Comparison of ENCODE assay signal across 8 mouse cellular contexts in the genomic region with DNA sequence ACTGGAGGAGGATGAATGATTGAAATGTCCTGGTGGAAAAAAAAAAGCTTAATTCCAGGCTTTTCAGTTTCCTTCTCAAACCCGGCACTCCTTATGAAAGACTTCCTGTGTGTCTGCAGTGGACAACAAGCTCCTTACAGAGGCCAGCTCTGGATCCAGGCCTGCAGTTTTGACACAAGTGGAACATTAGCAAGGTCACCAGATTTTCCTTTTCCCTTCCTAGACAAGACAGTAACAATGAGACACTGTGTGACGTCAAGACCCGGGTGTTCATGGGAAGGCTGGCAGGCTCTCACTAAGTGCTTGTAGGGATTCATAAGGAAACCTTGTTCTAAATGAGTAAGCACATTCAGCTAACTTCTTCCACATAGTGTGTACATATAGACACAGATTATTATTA.
DNase-seq lines count a peak whose midpoint lies in the region; ATAC-seq and TF ChIP-seq lines count a peak whose summit lies in the region.

No protein-coding gene starts in this region.

- peak; percentile 16 for DNase-seq in liver, adult 2 months (ENCODE audit: extremely low read depth, low read depth, low spot score)
- no peak for DNase-seq in liver
- peak; percentile 31 for DNase-seq in embryonic facial prominence, embryonic 11.5 days (ENCODE audit: low spot score)
- DNase-seq in layer of hippocampus, adult 8-10 months (ENCODE audit: low spot score in 2 of 2): peak; percentile 52 to 73
- peak; percentile 75 for DNase-seq in lung, postnatal 36 days
- DNase-seq in testis, postnatal 10 days (ENCODE audit: low spot score): peak; percentile 61

- no peaks in the 10 kb centered on the region for H3K27me3 ChIP-seq in liver, adult 2 months (ENCODE audit: control insufficient read depth, insufficient read depth, low read length)
- H3K27me3 ChIP-seq in embryonic facial prominence, embryonic 11.5 days (ENCODE audit: control insufficient read depth, insufficient read depth, low read length): no peaks in the 10 kb centered on the region
- H3K27me3 ChIP-seq in heart, embryonic 16.5 days (ENCODE audit: control insufficient read depth, insufficient read depth, low read length): no peaks in the 10 kb centered on the region

- no peak overlapping the region for H3K4me2 ChIP-seq in embryonic facial prominence, embryonic 11.5 days (ENCODE audit: low read depth, low read length)
- H3K4me2 ChIP-seq in heart, embryonic 16.5 days (ENCODE audit: low read depth, low read length): peak overlapping the region; percentile 36; the same call in 1 of the 2 replicates

- no peak for TF ChIP-seq POLR2A in liver, adult 2 months (IDR thresholded peaks at IDR 0.05; ENCODE audit: extremely low read depth, insufficient read depth, low read length)

- WGBS in liver, adult 2 months: 72% methylated on average over 3 of the region's 3 CpGs
- WGBS in embryonic facial prominence, embryonic 11.5 days: 27% methylated on average over 3 of the region's 3 CpGs
- 39% methylated on average over 3 of the region's 3 CpGs for WGBS in heart, embryonic 16.5 days

- no peak overlapping the region for H3K4me3 ChIP-seq in liver, adult 2 months (ENCODE audit: insufficient read depth, low read depth, low read length)
- no peak overlapping the region for H3K4me3 ChIP-seq in embryonic facial prominence, embryonic 11.5 days (ENCODE audit: low read depth, low read length)
- H3K4me3 ChIP-seq in heart, embryonic 16.5 days (ENCODE audit: low read length): no peak overlapping the region

- H3K4me1 ChIP-seq in liver, adult 2 months (ENCODE audit: control insufficient read depth, insufficient read depth, low read length): 0 out of 2 replicates have a peak, but pooled peaks cover 2% of the 10 kb centered on the region
- peaks cover 2% of the 10 kb centered on the region; the same call in 1 of the 2 replicates for H3K4me1 ChIP-seq in embryonic facial prominence, embryonic 11.5 days (ENCODE audit: control insufficient read depth, insufficient read depth, low read length)
- H3K4me1 ChIP-seq in heart, embryonic 16.5 days (ENCODE audit: control insufficient read depth, insufficient read depth, low read length): peaks cover 18% of the 10 kb centered on the region

- H3K36me3 ChIP-seq in liver, adult 2 months (ENCODE audit: control insufficient read depth, insufficient read depth, low read length): no peaks in the 10 kb centered on the region
- H3K36me3 ChIP-seq in embryonic facial prominence, embryonic 11.5 days (replicated peaks; ENCODE audit: control insufficient read depth, insufficient read depth, low read depth, low read length): no peaks in the 10 kb centered on the region
- H3K36me3 ChIP-seq in heart, embryonic 16.5 days (ENCODE audit: control insufficient read depth, insufficient read depth): no peaks in the 10 kb centered on the region

- H3K27ac ChIP-seq in liver, adult 2 months (replicated peaks; ENCODE audit: insufficient read depth, low read depth, low read length): no peak overlapping the region
- no peak overlapping the region for H3K27ac ChIP-seq in embryonic facial prominence, embryonic 11.5 days (replicated peaks; ENCODE audit: low read depth, low read length)
- H3K27ac ChIP-seq in heart, embryonic 16.5 days (ENCODE audit: low read length): peak overlapping the region; percentile 61

- H3K9me3 ChIP-seq in embryonic facial prominence, embryonic 11.5 days (replicated peaks; ENCODE audit: control insufficient read depth, low read length): no peaks in the 10 kb centered on the region
- H3K9me3 ChIP-seq in heart, embryonic 16.5 days (replicated peaks; ENCODE audit: control insufficient read depth, low read length): no peaks in the 10 kb centered on the region

- no peak for ATAC-seq in embryonic facial prominence, embryonic 11.5 days (replicated peaks; ENCODE audit: insufficient number of reproducible peaks, low FRiP score, low TSS enrichment, low read depth)
- ATAC-seq in heart, embryonic 16.5 days (replicated peaks; ENCODE audit: extremely low read depth, insufficient read depth, low FRiP score): peak; percentile 43; the same call in 1 of the 2 replicates
- no peak for ATAC-seq in erythroblast, adult 5-6 weeks (replicated peaks; ENCODE audit: low FRiP score, poor library complexity, severe bottlenecking)

- H3K79me2 ChIP-seq in liver, adult 2 months (ENCODE audit: control insufficient read depth, insufficient read depth, low read length): no peaks in the 10 kb centered on the region

- H3K9ac ChIP-seq in liver, adult 2 months (ENCODE audit: low read depth, low read length): no peak overlapping the region
- no peak overlapping the region for H3K9ac ChIP-seq in embryonic facial prominence, embryonic 11.5 days (replicated peaks; ENCODE audit: low read length)
- H3K9ac ChIP-seq in heart, embryonic 16.5 days (ENCODE audit: low read length): no peak overlapping the region; the same call in 1 of the 2 replicates

- TF ChIP-seq CTCF in liver, adult 2 months (IDR thresholded peaks at IDR 0.05; ENCODE audit: low read depth, low read length): no peak
